Mouse (Mus musculus) C2C12 (cell line): ENCODE measurements at regions not wholly inside any gene's neighbourhood (a gene's known extent, or its start where the extent isn't known, plus 50 kb on each side); places are given as distances from the start of the nearest gene placed in this dataset.

Source experiments
- CTCF ChIP-seq: IDR thresholded peaks from one replicate; pipeline ENCODE4 v1.5.1; 2011; ENCODE audit not compliant: control insufficient read depth, insufficient read depth, insufficient read length
- FOSL1 ChIP-seq: IDR thresholded peaks from one replicate; pipeline ENCODE4 v1.8.0; 2011; ENCODE audit warnings: mild to moderate bottlenecking, low read length; ENCODE audit not compliant: poor library complexity, insufficient read depth, severe bottlenecking
- MYOG ChIP-seq: IDR thresholded peaks from one replicate; pipeline ENCODE4 v1.6.1; 2011; ENCODE audit not compliant: control insufficient read depth, insufficient read length; ENCODE audit errors: extremely low read depth

DNA sequence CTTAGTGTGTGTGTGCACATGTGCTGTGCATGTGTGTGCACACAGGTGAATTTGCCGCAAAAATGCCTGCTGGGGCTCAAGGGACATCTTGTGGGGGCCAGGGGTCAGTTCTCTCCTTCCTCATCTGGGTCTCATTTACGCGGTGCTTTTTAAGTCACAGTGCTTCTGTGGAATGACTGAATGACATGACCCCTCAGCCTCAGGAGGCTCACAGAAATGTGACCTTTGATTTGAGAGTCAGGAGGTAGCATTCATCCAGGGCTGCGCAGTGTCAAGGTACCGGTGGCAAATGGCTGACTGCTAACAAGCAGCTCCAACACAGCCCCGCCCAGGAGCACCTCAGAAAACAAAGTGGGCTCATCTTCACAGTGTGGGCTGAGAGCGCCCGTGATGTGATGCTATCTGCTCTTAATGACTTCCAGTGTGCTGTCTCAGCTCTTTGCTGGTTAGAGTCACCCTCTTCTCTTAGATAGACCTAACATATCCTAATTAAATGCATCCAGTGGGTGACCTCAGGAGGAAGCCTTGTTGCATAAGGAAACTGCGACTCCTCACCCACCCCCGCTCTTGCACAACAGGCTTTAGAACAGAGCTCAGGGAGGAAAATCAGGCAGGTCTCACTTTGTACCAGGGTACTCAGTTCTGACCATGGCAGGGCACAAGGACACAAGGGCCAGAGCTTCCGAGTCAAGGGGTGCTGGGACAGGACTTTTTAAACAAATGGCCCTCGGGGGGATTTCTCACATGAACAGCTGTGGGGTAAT, 120.6 kb downstream of the Syk start:
- TF ChIP-seq CTCF, result no peak
- no peak for TF ChIP-seq FOSL1
- no peak for TF ChIP-seq MYOG
